Mouse (Mus musculus) gastrocnemius, postnatal 36 days (tissue): ENCODE measurements around the gene Ddx31. TPM values are rescaled to one million over a fixed set of nuclear protein-coding genes. Genes with fewer than 3 reads are reported as not detected.
A peak's percentile ranks its signal among the peaks of the same experiment; 100 is the strongest.

Source experiments
- DNase-seq, 2 experiments: peaks; one replicate each; pipeline ENCODE4 v3.0.0; 2022
- intact Hi-C: fragments of 180-260 bp; cut with DNase I; formaldehyde crosslinking; loops from one replicate; pipeline ENCODE4 v1.15.1; 2025
- total RNA-seq, 2 experiments: library from RNA; stranded (reverse); gene quantifications; 2 replicates each; pipeline ENCODE4 v1.2.3; 2021

Gene Ddx31
- total RNA-seq, 2 experiments from 2014 or later: 4.1 to 4.3 TPM

DNA sequence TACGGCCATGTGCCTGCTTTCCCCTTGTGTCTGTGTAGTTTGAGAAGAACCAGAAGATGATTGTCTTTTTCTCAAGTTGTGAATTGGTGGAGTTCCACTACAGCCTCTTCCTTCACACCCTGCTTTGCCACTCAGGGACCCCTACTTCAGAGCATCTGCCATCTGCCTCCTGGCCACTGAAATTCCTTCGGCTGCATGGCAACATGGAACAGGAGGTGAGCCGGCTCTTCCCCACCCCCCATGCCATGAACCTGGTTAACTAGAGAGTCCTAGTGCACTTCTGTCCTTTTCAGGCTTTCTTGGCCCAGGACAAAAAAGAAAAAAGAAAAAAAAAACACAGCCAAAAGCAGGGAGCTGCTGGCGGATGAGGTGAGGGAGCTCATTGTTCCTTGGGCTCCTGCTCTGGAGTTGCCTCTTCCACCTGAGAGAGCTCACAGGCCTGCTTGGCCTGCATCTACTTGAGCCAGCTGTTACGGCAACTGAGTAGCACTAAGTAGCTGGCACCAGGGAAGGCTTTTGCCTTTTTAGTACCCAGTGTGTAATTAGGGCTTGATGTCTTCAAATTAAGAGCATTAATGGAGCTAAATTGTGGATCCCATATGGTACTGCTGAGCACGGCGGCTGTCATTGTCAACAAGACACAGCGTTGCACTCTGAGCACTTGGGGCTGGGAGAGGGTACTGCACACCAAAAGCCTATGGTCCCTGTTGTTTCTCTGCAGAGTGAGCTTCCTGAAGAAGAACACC lies 20.6 kb downstream of the Ddx31 start:
- intact Hi-C loops: no loop called here
- no peak for DNase-seq

GRCm38 (mm10) chr2:28863857-28864256 lies 23.7 kb downstream of the Ddx31 start:
- intact Hi-C loops: no loop called here
- no peak for DNase-seq

DNA sequence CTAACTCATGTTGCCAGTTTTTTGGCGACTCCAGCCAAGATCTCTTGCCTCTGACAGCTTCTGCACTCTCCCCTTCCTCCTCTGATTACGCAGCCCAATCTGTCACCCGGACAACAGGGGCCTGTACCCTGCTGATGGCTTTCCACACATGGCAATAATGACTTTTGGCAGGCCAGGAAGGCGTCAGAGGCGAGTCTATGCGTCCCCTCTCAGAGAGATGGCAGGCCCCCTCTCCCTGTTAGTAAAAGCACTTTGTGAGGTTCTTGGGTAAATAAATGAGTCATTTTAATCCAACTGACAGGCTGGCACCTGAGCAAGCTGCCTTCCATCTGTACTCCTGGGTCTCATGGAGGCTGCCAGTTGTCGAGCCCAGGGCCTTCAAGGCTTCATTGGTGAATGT lies 27.3 kb downstream of the Ddx31 start:
- no peak for DNase-seq
- intact Hi-C loops: no loop called here

GRCm38 (mm10) chr2:28875554-28875953 lies 35.3 kb downstream of the Ddx31 start:
- intact Hi-C loops: no loop called here

GRCm38 (mm10) chr2:28881275-28881674 lies 41.1 kb downstream of the Ddx31 start:
- DNase-seq: no peak

More at GRCm38 (mm10) chr2:28875554-28875953, 35.3 kb downstream of the Ddx31 start:
- no peak for DNase-seq

GRCm38 (mm10) chr2:28882047-28882446 lies 41.8 kb downstream of the Ddx31 start:
- intact Hi-C loops: no loop called here
- no peak for DNase-seq

More at GRCm38 (mm10) chr2:28881275-28881674, 41.1 kb downstream of the Ddx31 start:
- intact Hi-C loops: no loop called here

DNA sequence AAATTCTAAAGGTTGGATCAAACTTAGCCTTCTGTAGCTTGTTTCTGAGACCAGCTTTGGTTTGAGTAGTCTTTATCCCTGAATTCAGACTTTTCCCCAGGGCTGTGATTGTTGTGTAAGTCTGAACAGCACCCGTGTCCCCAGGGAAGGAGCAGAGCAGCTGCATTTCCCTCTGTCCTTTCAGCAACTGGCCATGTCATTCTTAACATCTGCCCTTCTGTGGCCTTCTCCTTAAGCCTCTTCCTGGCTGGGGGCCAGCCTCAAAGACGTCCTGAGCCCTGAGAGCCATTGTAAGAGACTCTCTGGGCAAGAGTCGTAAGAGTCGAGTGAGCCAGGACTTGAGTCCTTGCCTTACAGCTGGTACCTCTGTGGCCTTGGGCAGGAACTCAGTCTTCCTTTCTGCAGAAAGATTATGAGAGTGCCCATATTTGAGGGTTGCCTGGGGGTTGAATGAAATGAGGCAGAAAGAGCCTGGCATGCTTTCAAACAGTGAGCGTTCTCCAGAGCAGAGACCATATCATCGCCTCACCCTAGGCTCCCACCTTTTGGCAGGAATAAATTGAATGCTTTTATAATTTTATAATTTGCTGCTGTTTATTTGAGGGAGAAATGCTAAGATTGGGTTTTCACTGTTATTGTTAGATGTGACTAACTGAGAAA lies 42.8 kb downstream of the Ddx31 start:
- peak in 1 of 2 experiments; percentile 11 for DNase-seq
- intact Hi-C loops: no loop called here

DNA sequence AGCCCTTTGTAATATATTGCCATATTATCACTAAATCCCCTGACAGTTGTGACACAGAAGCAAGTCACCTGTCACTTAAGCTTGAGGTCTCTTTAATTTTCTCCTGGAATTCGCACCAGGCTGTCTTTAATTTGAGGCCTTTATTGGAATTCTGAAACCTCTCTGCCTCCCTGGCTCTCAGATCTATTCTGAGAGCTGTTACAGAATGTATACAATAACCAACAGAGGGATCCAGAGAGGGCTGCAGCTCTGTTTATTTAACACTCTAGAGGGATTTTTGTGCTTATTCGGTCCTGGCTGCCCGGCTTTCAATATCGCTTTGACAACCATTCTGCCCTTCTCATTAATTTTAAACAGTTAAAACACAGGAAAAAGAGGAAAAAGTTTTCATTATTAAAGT lies 44.7 kb downstream of the Ddx31 start:
- intact Hi-C loops: no loop called here
- DNase-seq: no peak

- intact Hi-C loops: no loop called here
- DNase-seq: no peak
These were observed 52.6 kb downstream of the Ddx31 start for GRCm38 (mm10) chr2:28892796-28893195.

GRCm38 (mm10) chr2:28893526-28893925 lies 53.3 kb downstream of the Ddx31 start:
- intact Hi-C loops: no loop called here
- no peak for DNase-seq

- DNase-seq: no peak
- intact Hi-C loops: no loop called here
These were observed 55.7 kb downstream of the Ddx31 start for GRCm38 (mm10) chr2:28895876-28896275.

GRCm38 (mm10) chr2:28897340-28897899 lies 57.2 kb downstream of the Ddx31 start:
- no peak for DNase-seq
- intact Hi-C loops: no loop called here

GRCm38 (mm10) chr2:28902291-28902690 lies 62.1 kb downstream of the Ddx31 start:
- DNase-seq: no peak
- intact Hi-C loops: no loop called here

GRCm38 (mm10) chr2:28903871-28904270 lies 63.7 kb downstream of the Ddx31 start:
- DNase-seq: no peak
- intact Hi-C loops: no loop called here

DNA sequence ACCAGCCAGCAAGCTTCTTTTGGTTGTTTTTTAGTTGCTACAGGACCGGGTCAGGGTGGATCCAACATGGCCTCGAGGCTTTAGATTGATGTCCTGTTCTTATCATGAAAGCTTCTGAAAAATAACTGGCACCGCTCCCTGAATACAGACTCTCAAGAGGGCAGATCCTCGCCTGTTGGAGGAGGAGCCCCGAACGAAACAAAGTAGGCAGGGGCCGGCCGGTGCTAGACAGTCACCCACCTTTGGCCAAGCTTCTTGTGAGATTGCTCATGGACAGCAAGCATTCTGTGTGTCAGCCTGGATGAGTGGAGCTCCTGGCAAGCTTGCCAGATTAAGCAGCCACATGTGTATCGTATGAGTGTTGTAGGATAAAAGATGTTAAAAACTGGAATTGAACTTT lies 64.6 kb downstream of the Ddx31 start:
- intact Hi-C loops: no loop called here
- DNase-seq: no peak

DNA sequence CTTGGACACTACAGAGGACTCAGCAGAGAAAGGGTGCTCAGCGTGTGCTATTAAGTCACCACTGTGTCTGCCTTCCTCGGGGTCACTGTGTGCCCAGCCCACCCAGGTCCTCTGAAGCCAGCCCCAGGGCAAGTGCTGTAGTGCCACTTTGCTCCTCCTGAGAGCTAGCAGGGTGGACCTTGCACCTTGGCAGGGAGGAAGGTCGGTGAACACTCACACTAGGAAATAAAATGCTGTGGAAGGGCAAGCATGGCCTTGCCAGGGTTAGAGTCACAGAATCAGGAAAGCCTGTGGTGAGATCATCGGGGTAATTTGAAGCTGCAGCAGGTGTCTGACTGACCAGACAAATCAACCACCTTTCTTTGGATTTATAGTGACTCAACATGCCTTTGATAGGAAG lies 65.4 kb downstream of the Ddx31 start:
- intact Hi-C loops: no loop called here
- no peak for DNase-seq

DNA sequence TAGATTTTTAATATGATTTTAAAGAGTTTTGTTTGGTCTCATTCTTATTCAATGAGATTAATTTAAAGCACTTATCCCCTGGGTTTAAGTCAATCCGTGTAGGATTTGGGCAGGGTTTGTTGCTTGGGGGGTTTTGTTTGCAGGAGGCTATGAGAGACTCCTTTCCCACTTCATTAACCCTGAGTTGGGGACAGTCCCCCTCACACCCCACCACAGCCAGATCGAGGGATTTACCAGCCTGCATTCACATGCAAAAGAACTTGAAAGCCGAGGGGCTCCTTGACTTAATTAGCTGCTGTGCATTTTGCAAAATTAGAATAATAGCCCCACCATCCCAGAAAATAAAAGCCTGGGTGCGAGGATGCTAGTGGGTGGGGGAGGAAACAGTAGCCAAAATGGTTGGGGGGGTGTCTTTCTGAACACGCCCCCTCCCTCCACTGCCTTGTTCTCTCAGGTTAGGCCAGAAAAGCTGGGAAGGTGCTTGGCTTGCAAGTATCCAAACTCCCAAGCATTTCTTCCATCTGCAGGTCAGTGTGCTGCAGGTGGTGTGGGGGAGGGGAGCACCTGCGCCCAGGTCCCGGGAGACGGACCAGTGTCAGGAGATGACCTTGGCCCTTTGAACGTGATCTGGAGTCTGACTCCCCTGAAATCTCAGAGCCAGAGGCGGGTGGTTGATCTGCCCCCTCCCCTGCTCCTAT lies 67.6 kb downstream of the Ddx31 start:
- intact Hi-C loops: no loop called here
- DNase-seq: no peak

- peak; percentile 20 to 35 for DNase-seq
- intact Hi-C loops: no loop called here
These were observed 68.4 kb downstream of the Ddx31 start for GRCm38 (mm10) chr2:28908389-28909153.

GRCm38 (mm10) chr2:28909186-28909817 lies 69.1 kb downstream of the Ddx31 start:
- intact Hi-C loops: no loop called here

More at GRCm38 (mm10) chr2:28909186-28909817, 69.1 kb downstream of the Ddx31 start:
- no peak for DNase-seq
